Mouse (Mus musculus) liver, embryonic 12.5 days (tissue): ENCODE measurements around the gene Cdk14. TPM values are rescaled to one million over a fixed set of nuclear protein-coding genes. Genes with fewer than 3 reads are reported as not detected.

Experiments used
- ATAC-seq: fragments of 200-750 bp; cut with Nextera tagmentation; 2 replicates; pipeline ENCODE4 v1.8.0; 2017; ENCODE audit warnings: moderate number of reproducible peaks, mild to moderate bottlenecking, moderate library complexity
- H3K27ac ChIP-seq: fragments of 300-500 bp; sonication (generic); 2 replicates; pipeline ENCODE4 v1.5.1; 2016; ENCODE audit warnings: mild to moderate bottlenecking
- H3K27me3 ChIP-seq: fragments of 300-500 bp; sonication (generic); replicated peaks from 2 replicates; pipeline ENCODE4 v1.6.1; 2016; ENCODE audit warnings: mild to moderate bottlenecking, moderate library complexity
- H3K36me3 ChIP-seq: fragments of 300-500 bp; sonication (generic); 2 replicates; pipeline ENCODE4 v1.6.1; 2016; ENCODE audit warnings: mild to moderate bottlenecking, moderate library complexity
- H3K4me1 ChIP-seq: fragments of 300-500 bp; sonication (generic); 2 replicates; pipeline ENCODE4 v1.6.1; 2016
- H3K4me2 ChIP-seq: fragments of 300-500 bp; sonication (generic); 2 replicates; pipeline ENCODE4 v1.6.1; 2016; ENCODE audit warnings: mild to moderate bottlenecking, moderate library complexity
- H3K4me3 ChIP-seq: fragments of 300-500 bp; sonication (generic); 2 replicates; pipeline ENCODE4 v1.5.1; 2016; ENCODE audit warnings: mild to moderate bottlenecking, moderate library complexity
- H3K9ac ChIP-seq: fragments of 300-500 bp; sonication (generic); 2 replicates; pipeline ENCODE4 v1.6.1; 2016; ENCODE audit warnings: mild to moderate bottlenecking, moderate library complexity
- H3K9me3 ChIP-seq: fragments of 300-500 bp; sonication (generic); replicated peaks from 2 replicates; pipeline ENCODE4 v1.6.1; 2016; ENCODE audit warnings: mild to moderate bottlenecking, moderate library complexity
- WGBS: fragments of 180-500 bp; shearing (Covaris S2); methylation state at CpG from one replicate; pipeline ENCODE4 v1.1.7; 2016; ENCODE audit not compliant: insufficient replicate concordance; 5-methylcytosine and 5-hydroxymethylcytosine counted together
- polyA plus RNA-seq: library from polyadenylated mRNA; unstranded; fragments of >200 nt; fragmentation: Nextera tagmentation; extraction: Ambion mirVana; gene quantifications from 2 replicates; pipeline ENCODE4 v1.2.1, GENCODE M21; 2016

Cdk14 gene
- polyA plus RNA-seq, result 3.4 and 3.7 TPM in 2 replicates

- H3K4me3 ChIP-seq, result 0 out of 2 replicates have a peak within 1 kb of the TSS, but pooled peaks have one; percentile 1
- 0 out of 2 replicates have a peak within 1 kb of the TSS, but pooled peaks have one; percentile 49 for H3K27ac ChIP-seq
- 23% methylated on average over 9 of the region's 9 CpGs for WGBS
- H3K9me3 ChIP-seq, result no peaks in the 10 kb centered on the region
- no peak within 1 kb of the TSS for H3K9ac ChIP-seq
- H3K27me3 ChIP-seq, result no peaks in the 10 kb centered on the region
- H3K36me3 ChIP-seq, result no peaks in the 10 kb centered on the region
- ATAC-seq, result peak; percentile 44; the same call in 1 of the 2 replicates
- peak within 1 kb of the TSS; percentile 33; the same call in 1 of the 2 replicates for H3K4me2 ChIP-seq
- no peaks in the 10 kb centered on the region for H3K4me1 ChIP-seq
Measured at GRCm38 (mm10) chr5:5419992-5420455, at the start of gene Cdk14. Gene Cdk14, minus strand, starts transcription at chr5:5420312.

- no peaks in the 10 kb centered on the region for H3K36me3 ChIP-seq
- no peak overlapping the region for H3K27ac ChIP-seq
- H3K9me3 ChIP-seq, result no peaks in the 10 kb centered on the region
- no peaks in the 10 kb centered on the region for H3K4me1 ChIP-seq
- H3K4me3 ChIP-seq, result no peak overlapping the region
- no peak overlapping the region for H3K4me2 ChIP-seq
- no peak overlapping the region for H3K9ac ChIP-seq
- no peak for ATAC-seq
- 60% methylated on average over 1 of the region's 1 CpGs for WGBS
- no peaks in the 10 kb centered on the region for H3K27me3 ChIP-seq
Measured at GRCm38 (mm10) chr5:5465256-5465655, 45.1 kb upstream of the Cdk14 start.

- Histone ChIP-seq H3K4me2 (no peak overlapping the region), H3K9ac (no peak overlapping the region), H3K9me3 (no peaks in the 10 kb centered on the region), H3K27ac (no peak overlapping the region), H3K4me1 (no peaks in the 10 kb centered on the region), H3K4me3 (no peak overlapping the region), H3K36me3 (no peaks in the 10 kb centered on the region), H3K27me3 (no peaks in the 10 kb centered on the region)
- ATAC-seq, result no peak
- 58% methylated on average over 5 of the region's 5 CpGs for WGBS
Measured at GRCm38 (mm10) chr5:5431746-5432438, 11.8 kb upstream of the Cdk14 start.

DNA sequence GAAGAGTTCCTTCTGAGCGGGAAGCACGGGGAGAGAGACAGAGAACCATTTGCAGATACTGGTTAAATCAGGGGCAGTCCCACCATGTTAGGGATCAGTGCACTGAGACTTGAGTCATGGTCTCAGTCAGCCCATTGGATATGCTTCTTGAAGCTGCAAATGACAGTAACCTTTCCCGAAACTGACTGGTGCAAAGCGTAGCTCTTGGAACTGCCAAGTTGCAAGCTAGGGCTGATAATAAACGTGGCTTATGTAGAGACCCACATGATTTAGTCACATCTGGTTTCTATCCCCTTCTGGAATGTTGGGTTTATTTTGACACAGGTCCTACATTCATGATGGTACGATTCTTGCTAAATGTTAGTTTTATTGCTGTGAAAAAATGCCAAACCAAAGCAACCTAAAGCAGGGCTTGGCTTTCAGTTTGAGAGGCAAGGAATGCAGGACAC lies 3.6 kb upstream of the Cdk14 start:
- ATAC-seq, result no peak
- H3K27ac ChIP-seq, result no peak overlapping the region
- 58% methylated on average over 6 of the region's 6 CpGs for WGBS
- H3K4me1 ChIP-seq, result no peaks in the 10 kb centered on the region
- no peaks in the 10 kb centered on the region for H3K9me3 ChIP-seq
- no peaks in the 10 kb centered on the region for H3K27me3 ChIP-seq
- no peak overlapping the region for H3K4me2 ChIP-seq
- no peak overlapping the region for H3K4me3 ChIP-seq
- H3K36me3 ChIP-seq, result no peaks in the 10 kb centered on the region
- no peak overlapping the region for H3K9ac ChIP-seq

DNA sequence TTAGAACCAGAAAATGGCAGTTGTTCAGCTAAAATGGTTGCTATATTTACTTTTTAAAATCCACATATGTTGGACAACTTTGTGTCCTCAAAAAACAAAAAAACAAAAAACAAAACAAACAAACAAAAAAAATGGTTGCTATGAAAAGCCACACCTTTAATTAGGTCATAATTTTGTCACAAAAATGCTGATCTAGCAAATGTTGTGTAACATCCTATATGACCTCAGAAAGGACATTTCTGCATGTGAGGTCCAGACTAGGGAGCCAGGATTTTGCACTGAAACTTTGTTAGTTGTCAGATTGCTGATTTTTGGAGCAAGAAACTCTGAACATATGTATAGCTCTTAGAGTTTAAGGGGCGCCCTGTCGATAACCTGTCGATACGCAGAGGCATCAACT lies 3.0 kb upstream of the Cdk14 start:
- 85% methylated on average over 4 of the region's 4 CpGs for WGBS
- H3K27ac ChIP-seq, result no peak overlapping the region

DNA sequence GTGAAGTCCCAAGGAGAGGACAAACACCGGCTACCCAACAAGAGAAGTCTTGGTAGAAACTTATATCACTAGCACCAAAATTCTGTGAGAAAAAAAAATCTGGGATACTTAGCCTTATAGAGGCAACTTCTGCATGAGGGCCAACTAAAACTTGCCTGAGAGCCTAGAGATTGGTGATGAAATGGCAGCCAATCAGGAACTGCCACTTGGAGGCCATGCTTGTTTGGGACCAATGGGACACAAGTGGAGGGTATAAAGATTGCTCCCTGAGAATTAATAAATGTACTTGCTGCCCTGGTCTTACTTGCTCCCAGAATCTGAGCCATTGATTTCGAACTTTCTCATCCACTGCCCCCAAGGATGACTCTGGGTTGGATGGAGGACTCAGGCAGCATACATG lies 1.3 kb upstream of the Cdk14 start:
- no peaks in the 10 kb centered on the region for H3K36me3 ChIP-seq
- no peak overlapping the region for H3K27ac ChIP-seq
- H3K4me3 ChIP-seq, result no peak overlapping the region
- H3K4me1 ChIP-seq, result no peaks in the 10 kb centered on the region
- no peak overlapping the region for H3K4me2 ChIP-seq
- H3K9ac ChIP-seq, result no peak overlapping the region
- ATAC-seq, result no peak
- no peaks in the 10 kb centered on the region for H3K27me3 ChIP-seq
- 77% methylated on average over 2 of the region's 2 CpGs for WGBS
- no peaks in the 10 kb centered on the region for H3K9me3 ChIP-seq

More for the DNA sequence above, 3.0 kb upstream of the Cdk14 start:
- Histone ChIP-seq H3K4me3 (no peak overlapping the region), H3K9me3 (no peaks in the 10 kb centered on the region), H3K36me3 (no peaks in the 10 kb centered on the region), H3K4me1 (no peaks in the 10 kb centered on the region), H3K4me2 (no peak overlapping the region), H3K9ac (no peak overlapping the region), H3K27me3 (no peaks in the 10 kb centered on the region)
- no peak for ATAC-seq

DNA sequence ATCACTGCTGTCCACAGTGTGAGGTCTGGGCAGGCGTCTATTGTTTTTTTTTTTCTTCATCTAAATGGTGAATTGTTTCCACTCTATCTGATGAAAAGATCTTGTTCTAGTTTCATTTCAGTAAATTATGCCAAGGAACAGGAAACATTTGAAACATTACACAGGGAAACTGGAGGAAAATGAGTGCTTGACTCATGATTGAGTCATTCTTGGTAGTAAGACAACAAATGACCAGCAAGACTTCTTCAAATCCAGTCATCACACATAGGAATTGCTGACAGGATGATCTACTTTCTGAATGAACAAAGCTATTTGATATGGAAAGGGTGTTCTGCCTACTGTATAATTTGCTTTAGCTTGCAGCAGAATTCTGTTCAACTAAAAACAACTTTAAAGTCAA lies 859 bp downstream of the Cdk14 start:
- no peaks in the 10 kb centered on the region for H3K9me3 ChIP-seq
- H3K27ac ChIP-seq, result no peak overlapping the region
- WGBS, result 64% methylated on average over 1 of the region's 1 CpGs

DNA sequence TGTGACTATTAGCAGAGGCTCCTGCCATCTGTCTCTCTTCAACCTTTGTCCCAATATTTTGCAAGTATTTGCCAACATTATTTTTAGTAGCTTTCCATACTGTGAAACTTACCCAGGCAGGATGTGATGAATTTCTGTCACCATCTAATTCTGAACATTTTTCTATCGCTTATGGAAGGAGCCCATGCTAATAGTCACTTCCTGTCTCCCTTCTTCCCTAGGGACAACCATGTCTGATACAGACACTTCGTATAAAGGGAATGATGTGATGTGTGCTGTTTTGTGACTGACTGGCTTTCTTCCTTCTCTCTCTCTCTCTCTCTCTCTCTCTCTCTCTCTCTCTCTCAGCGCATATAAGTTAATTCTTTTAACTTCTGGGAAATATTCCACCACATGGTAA lies 5.3 kb downstream of the Cdk14 start:
- Histone ChIP-seq H3K4me1 (no peaks in the 10 kb centered on the region), H3K4me2 (no peak overlapping the region), H3K9me3 (no peaks in the 10 kb centered on the region), H3K9ac (no peak overlapping the region), H3K36me3 (no peaks in the 10 kb centered on the region), H3K4me3 (no peak overlapping the region), H3K27ac (no peak overlapping the region), H3K27me3 (no peaks in the 10 kb centered on the region)
- no peak for ATAC-seq
- 59% methylated on average over 3 of the region's 3 CpGs for WGBS

More for the DNA sequence above, 859 bp downstream of the Cdk14 start:
- no peaks in the 10 kb centered on the region for H3K4me1 ChIP-seq
- no peaks in the 10 kb centered on the region for H3K27me3 ChIP-seq
- H3K4me2 ChIP-seq, result no peak overlapping the region
- no peak overlapping the region for H3K4me3 ChIP-seq
- no peaks in the 10 kb centered on the region for H3K36me3 ChIP-seq
- ATAC-seq, result no peak
- H3K9ac ChIP-seq, result no peak overlapping the region

DNA sequence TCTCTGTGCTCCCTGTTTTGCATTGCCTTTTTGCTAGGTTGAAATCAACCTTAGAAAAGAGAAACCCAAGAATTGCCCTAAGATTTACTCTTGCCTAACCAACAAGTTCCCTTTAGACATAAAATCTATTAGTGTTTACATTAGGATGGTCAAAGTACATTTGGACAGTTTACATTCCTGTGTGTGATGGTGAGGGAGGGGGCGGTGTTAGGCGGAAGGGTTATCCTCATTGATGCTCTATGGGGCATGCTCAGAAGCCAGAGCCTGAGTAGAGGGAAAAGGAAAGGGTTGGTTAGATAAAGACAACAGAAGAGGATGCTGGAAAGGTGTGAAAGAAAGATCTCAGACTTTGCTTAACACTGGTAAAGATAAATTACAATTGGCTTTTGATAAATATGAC lies 8.2 kb downstream of the Cdk14 start:
- Histone ChIP-seq H3K36me3 (no peaks in the 10 kb centered on the region), H3K4me1 (no peaks in the 10 kb centered on the region), H3K9ac (no peak overlapping the region), H3K27me3 (no peaks in the 10 kb centered on the region), H3K4me3 (no peak overlapping the region), H3K9me3 (no peaks in the 10 kb centered on the region), H3K27ac (no peak overlapping the region), H3K4me2 (no peak overlapping the region)
- 79% methylated on average over 2 of the region's 2 CpGs for WGBS
- peak; percentile 64; the same call in 1 of the 2 replicates for ATAC-seq

DNA sequence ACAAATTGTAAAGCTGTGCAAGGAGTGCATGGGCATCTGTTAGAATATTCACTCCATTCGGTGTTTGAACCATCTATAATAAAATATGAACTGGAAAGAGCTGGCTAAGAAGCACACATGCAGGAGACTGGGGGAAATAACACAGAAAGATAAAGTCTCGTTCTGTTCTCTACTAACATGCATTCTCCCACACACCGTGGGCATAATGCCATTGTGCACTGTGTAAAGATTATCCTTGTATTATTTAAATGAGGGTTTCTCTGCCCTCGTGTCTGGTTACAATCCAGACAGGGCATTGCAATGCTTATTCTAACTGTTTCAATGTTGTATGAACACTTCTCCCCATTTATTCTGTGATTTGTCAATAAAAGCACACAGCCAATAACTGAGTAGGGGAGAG lies 18.1 kb downstream of the Cdk14 start:
- Histone ChIP-seq H3K36me3 (no peaks in the 10 kb centered on the region), H3K27me3 (no peaks in the 10 kb centered on the region), H3K4me1 (no peaks in the 10 kb centered on the region), H3K4me3 (no peak overlapping the region), H3K4me2 (no peak overlapping the region), H3K27ac (no peak overlapping the region), H3K9ac (no peak overlapping the region), H3K9me3 (no peaks in the 10 kb centered on the region)
- no peak for ATAC-seq
- 54% methylated on average over 4 of the region's 4 CpGs for WGBS

- H3K4me3 ChIP-seq, result no peak overlapping the region
- no peak overlapping the region for H3K4me2 ChIP-seq
- no peaks in the 10 kb centered on the region for H3K36me3 ChIP-seq
- no peak overlapping the region for H3K9ac ChIP-seq
- H3K4me1 ChIP-seq, result no peaks in the 10 kb centered on the region
- ATAC-seq, result no peak
- H3K27ac ChIP-seq, result no peak overlapping the region
- no peaks in the 10 kb centered on the region for H3K27me3 ChIP-seq
- WGBS, result 34% methylated on average over 3 of the region's 3 CpGs
- no peaks in the 10 kb centered on the region for H3K9me3 ChIP-seq
Measured at GRCm38 (mm10) chr5:5392786-5393185, 27.3 kb downstream of the Cdk14 start.

DNA sequence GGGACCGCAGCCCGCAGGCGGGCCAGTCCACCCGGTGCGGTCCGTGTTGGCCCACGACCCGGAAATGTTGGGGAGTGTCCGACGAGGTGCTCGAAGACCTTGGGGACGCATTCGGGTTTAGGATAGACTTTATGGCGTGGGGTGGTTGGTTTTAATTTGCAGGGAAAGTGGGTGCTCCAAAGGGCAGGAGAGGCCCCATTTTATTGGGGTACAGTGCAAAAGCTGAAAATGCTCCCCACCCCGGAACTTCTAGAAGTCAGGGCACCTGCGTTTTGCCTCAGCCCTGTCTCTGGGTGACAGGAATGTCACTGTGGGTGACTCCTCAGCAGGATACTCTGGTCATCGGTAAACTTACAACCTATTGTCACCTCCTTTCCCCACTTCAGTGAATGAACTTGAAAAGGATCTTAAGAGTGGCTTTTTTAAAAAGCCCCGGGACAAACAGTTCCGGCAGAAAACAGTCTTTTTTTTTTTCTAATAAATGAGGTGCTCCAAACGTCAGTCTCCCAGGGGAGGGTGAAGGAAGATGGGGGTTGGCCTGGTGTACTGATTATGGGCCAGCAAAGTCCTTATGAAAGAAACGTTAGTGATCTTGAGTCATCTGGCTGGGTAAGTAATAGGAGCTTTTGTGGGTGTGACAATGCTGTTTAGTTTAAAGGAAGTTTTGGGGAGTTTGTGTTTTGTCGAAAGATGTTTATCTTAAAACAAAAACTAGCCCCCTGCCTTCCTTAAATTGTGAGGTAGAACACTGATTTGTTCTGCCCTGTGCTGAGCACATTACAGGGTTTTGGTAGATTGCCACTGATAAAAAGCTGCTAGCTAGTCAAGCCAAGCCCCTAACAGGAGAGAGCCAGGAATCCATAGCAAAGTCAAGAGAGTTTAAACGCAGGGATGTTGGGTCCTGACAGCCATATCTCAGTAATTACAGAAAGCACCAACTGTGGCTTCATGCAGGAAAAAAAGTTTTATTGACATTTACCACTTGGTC lies 39.1 kb downstream of the Cdk14 start:
- ATAC-seq, result no peak
- Histone ChIP-seq H3K4me1 (0 out of 2 replicates have a peak, but pooled peaks cover 9% of the 10 kb centered on the region), H3K27ac (no peak overlapping the region), H3K36me3 (no peaks in the 10 kb centered on the region), H3K9ac (no peak overlapping the region; the same call in 1 of the 2 replicates), H3K4me2 (peak overlapping the region; percentile 86), H3K27me3 (peaks cover 56% of the 10 kb centered on the region), H3K4me3 (peak overlapping the region; percentile 65), H3K9me3 (no peaks in the 10 kb centered on the region)
- WGBS, result 4% methylated on average over 23 of the region's 23 CpGs
